Mouse (Mus musculus): ENCODE measurements at regions not wholly inside any gene's neighbourhood (a gene's known extent, or its start where the extent isn't known, plus 50 kb on each side); places are given as distances from the start of the nearest gene placed in this dataset.

- DNase-seq (ENCODE audit: low spot score): no peak
Measured at GRCm38 (mm10) chr2:80717979-80718378, 100.9 kb downstream of the Nup35 start.

GRCm38 (mm10) chr2:80724085-80724484 is 107.0 kb downstream of the Nup35 start:
- no peak for DNase-seq (ENCODE audit: low spot score)

GRCm38 (mm10) chr2:80731324-80731723 is 114.3 kb downstream of the Nup35 start:
- DNase-seq (ENCODE audit: low spot score): no peak

- no peak for DNase-seq (ENCODE audit: low spot score)
Measured at GRCm38 (mm10) chr2:80746737-80747136, 129.7 kb downstream of the Nup35 start.

GRCm38 (mm10) chr2:80762013-80762612 is 145.1 kb downstream of the Nup35 start:
- no peak for DNase-seq (ENCODE audit: low spot score)

- DNase-seq (ENCODE audit: low spot score): no peak
Measured at GRCm38 (mm10) chr2:80771176-80771575, 154.1 kb downstream of the Nup35 start.

- no peak for DNase-seq (ENCODE audit: low spot score)
Measured at GRCm38 (mm10) chr2:80772455-80772854, 155.4 kb downstream of the Nup35 start.

GRCm38 (mm10) chr2:80786370-80786769 is 169.3 kb downstream of the Nup35 start:
- no peak for DNase-seq (ENCODE audit: low spot score)

- no peak for DNase-seq (ENCODE audit: low spot score)
Measured at GRCm38 (mm10) chr2:80793345-80794147, 176.5 kb downstream of the Nup35 start.

GRCm38 (mm10) chr2:80794148-80794507 is 177.1 kb downstream of the Nup35 start:
- DNase-seq (ENCODE audit: low spot score): no peak

GRCm38 (mm10) chr2:80819268-80819667 is 202.2 kb downstream of the Nup35 start:
- DNase-seq (ENCODE audit: low spot score): no peak

- DNase-seq (ENCODE audit: low spot score): no peak
Measured at GRCm38 (mm10) chr2:80851056-80851455, 234.0 kb downstream of the Nup35 start.

GRCm38 (mm10) chr2:80855214-80855613 is 238.2 kb downstream of the Nup35 start:
- no peak for DNase-seq (ENCODE audit: low spot score)

GRCm38 (mm10) chr2:80870046-80870445 is 253.0 kb downstream of the Nup35 start:
- no peak for DNase-seq (ENCODE audit: low spot score)

GRCm38 (mm10) chr2:80870458-80870857 is 253.4 kb downstream of the Nup35 start:
- DNase-seq (ENCODE audit: low spot score): no peak

GRCm38 (mm10) chr2:80871356-80871755 is 254.3 kb downstream of the Nup35 start:
- DNase-seq (ENCODE audit: low spot score): no peak

GRCm38 (mm10) chr2:80878437-80878836 is 261.4 kb downstream of the Nup35 start:
- DNase-seq (ENCODE audit: low spot score): no peak

- no peak for DNase-seq (ENCODE audit: low spot score)
Measured at GRCm38 (mm10) chr2:80884231-80884630, 267.2 kb downstream of the Nup35 start.

- no peak for DNase-seq (ENCODE audit: low spot score)
Measured at GRCm38 (mm10) chr2:80902050-80902449, 285.0 kb downstream of the Nup35 start.

GRCm38 (mm10) chr2:80913478-80913877 is 296.4 kb downstream of the Nup35 start:
- no peak for DNase-seq (ENCODE audit: low spot score)

GRCm38 (mm10) chr2:80945521-80945920 is 328.5 kb downstream of the Nup35 start:
- DNase-seq (ENCODE audit: low spot score): no peak

GRCm38 (mm10) chr2:80966766-80967165 is 349.7 kb downstream of the Nup35 start:
- no peak for DNase-seq (ENCODE audit: low spot score)

GRCm38 (mm10) chr2:80967260-80967659 is 350.2 kb downstream of the Nup35 start:
- DNase-seq (ENCODE audit: low spot score): no peak

GRCm38 (mm10) chr2:80969354-80969753 is 352.3 kb downstream of the Nup35 start:
- DNase-seq (ENCODE audit: low spot score): peak; percentile 61

Measured in testis, postnatal 14 days (tissue).